Mouse (Mus musculus): ENCODE measurements around the gene Zfp106. TPM values are rescaled to one million over a fixed set of nuclear protein-coding genes. Genes with fewer than 3 reads are reported as not detected.

Gene Zfp106
- polyA plus RNA-seq, 2 experiments from 2014 or later: 20.9 to 26.0 TPM

DNA sequence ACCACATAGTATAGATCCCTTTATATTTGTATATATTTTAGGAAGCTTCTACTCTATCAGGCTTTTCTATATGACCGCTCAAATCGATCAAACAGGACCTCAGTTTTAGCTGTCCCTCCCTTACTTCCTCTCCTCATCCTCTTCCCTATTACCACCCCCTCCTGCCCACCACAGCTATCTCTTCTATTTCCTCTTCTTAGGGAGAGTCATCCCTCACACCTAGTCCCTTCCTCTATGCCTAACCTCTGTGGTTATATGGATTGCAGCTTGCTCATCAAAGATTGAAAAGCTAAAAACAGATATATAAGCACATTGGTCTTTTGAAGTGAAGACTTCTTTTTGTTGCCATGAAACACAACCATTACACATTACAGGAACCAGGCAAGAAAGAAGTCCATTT lies 18.9 kb downstream of the Zfp106 start:
- no peak for ATAC-seq

DNA sequence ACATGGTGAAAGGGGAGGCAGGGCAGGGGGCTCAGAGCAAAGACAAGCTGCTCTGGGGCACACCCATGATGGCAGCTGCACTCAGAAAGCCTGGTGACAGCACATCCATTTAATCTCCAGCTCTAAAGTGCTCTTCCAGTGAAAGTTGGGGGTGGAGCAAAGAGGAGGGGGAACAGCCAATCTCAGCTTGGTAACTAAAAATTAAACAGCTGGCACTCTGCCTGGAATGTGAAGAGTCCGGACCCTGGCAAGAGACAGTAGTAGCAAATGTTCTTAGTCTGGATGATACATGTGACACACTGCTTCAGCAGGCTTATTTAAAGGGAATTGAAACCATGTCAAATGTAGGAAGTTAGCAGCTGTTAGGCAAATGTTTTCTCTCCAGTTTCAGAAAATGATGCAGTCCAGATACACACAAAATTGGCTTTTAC lies 23.9 kb downstream of the Zfp106 start:
- ATAC-seq: no peak

DNA sequence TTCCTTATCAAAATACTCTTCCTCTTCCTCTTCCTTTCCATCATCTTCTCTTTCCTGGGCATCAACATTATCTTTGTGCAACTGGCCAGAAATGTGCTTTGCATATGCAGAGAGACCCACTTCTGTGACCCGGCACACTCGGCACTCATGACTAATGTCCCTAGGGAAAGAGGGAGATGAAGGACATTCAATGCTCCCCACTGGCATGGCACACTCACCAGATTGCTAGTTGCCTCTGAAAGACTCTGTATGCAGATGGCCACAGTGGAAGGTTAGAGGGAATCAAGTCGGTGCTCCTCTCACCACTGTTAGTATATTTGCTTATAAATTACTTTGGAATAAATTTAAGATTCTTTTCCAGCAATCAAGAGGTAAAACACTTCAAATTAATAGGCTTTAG lies 24.3 kb downstream of the Zfp106 start:
- ATAC-seq: no peak

DNA sequence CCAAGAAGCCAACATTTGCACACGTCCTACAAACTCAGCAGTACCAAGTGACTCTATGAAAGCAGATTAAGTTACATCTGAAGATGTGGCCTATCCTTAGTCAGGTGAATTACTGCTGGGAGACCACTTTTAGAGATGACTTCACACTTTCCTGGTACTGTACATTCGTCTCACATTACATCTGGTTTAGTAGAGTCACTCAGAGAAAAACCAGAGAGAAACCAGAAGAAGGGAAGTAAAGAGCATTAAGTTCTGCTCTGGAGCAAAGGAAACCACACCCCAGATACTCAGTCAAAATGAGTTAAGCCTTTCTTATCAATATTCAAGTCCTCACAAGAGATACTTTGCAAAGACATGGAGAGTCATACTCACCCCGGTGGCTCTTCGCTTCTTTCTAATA lies 32.4 kb downstream of the Zfp106 start:
- ATAC-seq: no peak

DNA sequence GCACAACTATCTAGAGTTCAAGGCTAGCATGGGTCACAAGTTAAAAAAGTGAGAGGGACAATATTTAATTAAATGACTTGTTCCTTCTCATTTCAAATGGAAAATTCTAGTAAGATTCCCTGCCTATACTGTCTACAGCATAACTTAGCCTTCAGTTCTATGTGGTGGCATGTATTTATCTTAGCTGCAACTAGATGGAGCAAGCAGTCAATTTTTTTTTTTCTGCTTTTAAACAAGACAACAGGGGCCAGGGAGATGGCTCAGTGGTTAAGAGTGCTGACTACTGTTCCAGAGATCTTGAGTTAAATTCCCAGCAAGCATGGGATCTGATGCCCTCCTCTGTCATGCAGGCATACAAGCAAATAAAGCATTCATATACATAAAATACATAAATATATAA lies 34.1 kb downstream of the Zfp106 start:
- no peak for ATAC-seq

DNA sequence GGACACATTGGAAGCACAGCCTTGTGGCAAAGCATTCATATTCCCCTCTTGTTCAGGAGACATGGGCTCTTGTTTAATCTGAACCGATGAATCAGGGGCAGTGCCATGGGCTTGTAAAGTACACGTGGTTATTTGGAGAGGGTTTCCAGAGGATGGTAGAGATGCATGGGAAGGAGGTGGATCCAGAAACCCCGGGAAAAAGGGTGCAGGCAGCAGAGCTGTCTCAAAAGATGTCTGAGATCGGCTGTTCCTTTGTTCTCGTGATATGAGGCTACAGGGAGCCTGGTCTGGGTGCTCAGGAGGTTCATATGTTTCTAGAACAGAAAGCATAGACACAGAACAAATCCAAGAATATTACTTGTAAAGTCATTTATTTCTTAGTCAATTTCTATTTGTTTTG lies 36.9 kb downstream of the Zfp106 start:
- ATAC-seq: no peak

DNA sequence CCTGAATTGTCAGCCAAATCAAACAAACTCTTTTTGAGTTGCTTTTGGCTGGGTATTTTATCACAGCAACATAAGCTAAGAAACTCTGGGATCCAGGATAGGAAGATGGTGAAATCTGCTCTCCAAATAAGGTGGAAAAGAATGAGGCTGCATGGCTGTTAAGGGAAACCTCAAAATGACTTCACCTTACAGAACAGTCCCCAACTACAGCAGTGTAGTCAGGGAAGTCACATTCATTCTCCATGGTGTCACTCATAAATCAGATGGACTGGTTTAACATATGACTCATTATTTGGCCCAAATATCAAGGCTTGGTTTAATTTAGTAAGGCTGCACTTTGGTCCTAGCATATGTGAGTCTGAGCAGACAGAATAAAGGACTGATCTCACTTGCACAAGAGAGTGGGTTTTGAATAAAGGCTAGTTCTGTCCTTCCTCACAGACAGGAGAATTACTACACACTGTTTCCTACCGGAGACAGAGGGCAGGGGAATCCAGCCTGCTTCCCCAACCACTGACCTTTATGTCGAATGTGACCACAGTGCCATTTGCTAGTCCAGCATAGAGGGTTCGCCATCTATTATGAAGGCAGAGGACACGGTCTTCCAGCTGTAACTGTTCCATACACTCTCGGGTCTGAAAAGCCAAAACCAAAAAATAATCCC lies 45.0 kb downstream of the Zfp106 start:
- ATAC-seq: no peak

DNA sequence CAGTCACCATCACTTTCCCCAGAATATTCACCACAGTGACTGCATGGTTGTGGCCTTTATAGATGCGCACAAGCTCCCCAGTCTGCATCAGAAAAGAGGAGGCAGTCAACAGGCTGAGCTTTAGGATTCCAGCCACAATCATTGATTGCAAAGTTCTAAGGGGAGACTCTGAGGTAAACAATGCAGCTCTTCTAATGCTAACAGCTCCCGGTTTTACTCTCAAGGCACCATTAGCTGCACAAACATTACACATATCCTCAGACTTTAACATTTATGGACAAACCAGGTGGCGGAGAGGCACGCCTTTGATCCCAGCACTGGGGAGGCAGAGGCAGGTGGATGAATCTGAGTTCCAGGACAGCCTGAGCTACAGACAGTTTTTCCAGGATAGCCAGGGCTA lies 49.5 kb downstream of the Zfp106 start:
- no peak for ATAC-seq

DNA sequence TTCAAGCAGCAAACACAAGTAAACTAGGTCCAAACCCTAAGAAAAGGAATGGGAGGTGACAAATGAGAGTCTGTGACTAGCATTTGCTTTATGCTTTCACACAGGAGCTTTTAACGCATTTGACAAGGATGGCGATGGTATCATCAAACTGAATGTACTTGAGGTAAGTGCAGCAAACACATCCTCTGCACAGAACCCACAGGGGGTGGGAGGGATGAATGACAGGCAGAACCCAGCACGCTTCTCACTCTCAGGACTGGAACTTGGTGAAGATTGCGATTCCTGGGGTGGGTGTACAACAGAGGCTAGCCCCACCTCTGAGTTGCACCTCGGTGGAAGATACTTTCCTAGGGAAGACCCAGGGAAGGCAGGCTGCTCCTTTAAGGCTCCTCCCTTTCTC lies 59.7 kb downstream of the Zfp106 start:
- ATAC-seq: no peak

DNA sequence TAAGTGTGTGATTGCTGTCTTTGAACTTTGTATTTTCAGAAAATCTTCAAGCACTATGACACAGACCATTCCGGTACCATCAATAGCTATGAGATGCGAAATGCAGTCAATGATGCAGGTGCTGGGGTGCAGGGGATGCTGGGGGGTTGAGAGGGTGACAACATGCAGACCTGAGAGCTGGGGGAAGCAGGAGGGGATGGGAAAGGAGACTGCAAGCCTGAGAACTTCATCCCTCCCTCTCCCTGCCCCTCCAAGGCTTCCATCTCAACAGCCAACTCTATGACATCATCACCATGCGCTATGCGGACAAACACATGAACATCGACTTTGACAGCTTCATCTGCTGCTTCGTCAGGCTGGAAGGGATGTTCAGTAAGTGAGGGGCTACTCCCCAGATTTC lies 60.5 kb downstream of the Zfp106 start:
- ATAC-seq: no peak

DNA sequence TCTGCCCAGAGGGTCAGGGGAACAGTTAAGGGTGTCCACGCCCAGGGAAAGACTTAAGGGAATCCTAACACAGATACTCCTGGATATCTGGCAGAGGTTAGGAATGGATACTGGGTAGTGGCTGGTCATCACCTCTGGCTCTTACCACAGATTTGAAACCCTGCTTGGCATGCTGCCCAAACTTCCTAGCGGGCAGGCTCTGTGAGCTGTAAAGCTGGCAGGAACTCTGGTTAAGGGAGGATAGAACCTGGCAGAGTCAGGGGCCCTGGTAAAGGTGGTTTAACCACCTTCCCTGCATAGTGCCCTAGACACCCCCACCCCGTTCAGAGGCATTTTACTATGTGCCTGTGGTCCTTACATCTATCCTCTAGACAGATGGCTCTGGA lies 61.0 kb downstream of the Zfp106 start:
- no peak for ATAC-seq

DNA sequence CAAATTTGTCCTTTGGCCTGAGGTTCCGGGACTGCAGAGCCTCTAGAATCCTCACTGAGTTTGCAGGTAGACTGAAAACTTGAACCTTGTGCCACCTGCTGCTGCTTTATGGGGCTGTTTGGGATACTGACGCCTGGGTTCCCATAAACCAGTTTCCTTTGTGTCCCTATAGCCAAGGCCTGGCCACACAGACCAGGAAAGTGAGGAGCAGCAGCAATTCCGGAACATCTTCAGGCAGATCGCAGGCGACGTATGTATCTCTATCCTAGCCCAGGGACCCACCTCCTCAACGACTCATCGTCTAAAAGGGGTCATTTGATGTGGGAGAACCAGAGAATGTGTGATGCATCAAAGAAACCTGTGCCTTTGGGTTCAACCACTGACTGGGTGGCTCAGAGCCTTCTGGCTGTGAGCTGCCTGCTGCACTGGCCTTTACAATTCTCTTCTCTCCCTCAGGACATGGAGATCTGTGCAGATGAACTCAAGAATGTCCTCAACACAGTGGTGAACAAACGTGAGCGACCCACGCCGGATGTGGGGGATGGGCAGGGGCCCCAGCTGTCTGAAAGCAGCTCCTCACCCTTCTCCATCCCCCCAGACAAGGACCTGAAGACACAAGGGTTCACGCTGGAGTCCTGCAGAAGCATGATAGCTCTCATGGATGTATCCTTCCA lies 61.6 kb downstream of the Zfp106 start:
- ATAC-seq: peak; percentile 46

DNA sequence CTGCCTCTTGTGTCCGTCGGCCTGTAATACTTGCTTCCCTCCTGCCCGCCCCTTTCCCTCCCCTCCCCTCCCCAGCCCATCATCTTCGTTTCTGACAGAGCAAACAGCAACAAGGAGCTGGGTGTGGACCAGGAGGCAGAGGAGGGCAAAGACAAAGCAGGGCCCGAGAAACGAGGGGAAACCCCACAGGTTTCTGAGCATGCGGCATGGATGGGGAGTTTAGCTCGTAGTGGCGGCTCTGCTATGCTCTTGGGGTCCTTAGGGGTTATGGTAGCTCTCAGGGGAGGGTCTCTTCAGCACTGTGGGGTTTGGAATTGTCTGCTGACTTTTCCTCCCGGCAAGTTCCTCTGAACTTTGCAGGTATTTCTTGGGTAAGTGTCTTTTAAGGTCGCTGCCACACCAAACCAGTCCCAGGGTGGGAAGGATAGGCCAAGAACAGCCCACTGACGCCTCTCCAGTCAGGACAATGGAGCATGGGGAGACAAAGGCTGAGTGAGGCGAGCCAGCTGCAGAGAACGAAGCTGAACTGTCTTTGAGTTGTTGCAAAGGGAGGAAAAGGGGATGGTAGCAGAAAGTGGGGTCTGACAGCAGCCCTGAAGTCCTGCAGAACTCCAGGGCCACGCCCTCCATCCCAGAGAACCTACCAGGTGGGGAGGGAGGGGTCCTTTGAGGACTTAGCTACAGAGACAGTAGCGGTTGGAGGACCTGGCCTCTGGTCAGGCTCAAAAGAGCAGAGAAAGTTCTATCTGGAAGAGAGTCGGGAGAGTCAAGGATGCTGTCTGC lies 62.3 kb downstream of the Zfp106 start:
- ATAC-seq: peak; percentile 19

DNA sequence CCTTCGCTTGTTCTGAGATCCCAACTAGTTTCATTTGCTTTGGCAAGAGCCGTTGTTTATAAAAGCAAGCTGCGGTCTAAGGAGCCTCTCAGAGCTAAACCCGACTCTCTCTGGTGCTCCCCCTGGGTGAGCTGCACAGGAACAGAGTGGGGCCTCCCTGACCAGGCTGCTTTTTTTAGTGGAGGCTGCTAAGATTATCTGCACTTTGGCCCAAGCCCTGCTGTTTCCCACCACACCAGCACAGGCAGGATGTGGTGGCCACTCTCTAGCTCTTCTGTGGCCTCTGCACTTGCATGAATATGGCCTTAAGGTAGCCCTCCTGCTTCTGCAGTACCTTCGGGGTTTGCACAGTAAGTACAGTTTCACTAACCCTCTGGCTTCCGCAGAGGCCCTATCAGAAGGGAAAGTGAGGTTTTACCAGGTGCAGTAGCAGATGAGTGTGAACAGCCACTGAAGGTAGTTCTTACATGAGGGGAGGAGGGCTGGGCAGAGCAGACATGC lies 63.6 kb downstream of the Zfp106 start:
- ATAC-seq: peak; percentile 77

DNA sequence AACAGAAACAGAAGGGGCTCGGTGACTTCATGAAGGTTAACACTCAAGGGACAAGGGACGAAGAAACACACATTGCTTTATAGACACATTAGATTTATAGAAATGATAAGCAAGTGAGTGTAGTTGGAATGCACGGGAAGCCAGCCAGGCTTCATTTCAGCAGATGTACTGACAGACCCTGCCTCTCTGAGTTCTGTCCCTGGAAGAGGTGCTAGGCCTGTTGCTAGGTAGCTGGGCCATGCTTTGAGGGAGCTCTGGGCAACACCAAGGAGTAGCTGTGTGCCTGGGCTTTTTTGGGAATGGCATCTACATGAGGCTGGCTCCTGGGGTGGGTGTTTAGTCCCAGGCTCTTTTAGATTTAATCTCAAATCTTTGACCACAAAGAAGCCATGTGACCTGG lies 67.1 kb downstream of the Zfp106 start:
- ATAC-seq: no peak

DNA sequence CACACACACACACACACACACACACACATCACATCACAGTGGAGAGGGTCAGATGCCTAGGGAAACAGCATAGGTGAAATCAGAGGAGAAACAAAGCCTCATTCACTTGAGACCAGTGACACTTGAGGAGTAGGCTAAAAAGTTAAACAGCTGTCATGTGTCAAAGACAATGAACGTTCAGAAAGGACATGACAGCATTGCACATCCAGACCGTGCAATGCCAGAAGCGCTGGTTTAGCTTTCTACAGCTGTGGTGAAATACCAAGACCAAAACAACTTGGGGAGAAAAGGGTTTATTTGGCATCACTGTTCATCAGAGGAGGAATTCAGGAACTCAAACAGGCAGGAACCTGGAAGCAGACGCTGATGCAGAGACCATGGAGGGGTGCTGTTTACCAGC lies 70.4 kb downstream of the Zfp106 start:
- no peak for ATAC-seq

DNA sequence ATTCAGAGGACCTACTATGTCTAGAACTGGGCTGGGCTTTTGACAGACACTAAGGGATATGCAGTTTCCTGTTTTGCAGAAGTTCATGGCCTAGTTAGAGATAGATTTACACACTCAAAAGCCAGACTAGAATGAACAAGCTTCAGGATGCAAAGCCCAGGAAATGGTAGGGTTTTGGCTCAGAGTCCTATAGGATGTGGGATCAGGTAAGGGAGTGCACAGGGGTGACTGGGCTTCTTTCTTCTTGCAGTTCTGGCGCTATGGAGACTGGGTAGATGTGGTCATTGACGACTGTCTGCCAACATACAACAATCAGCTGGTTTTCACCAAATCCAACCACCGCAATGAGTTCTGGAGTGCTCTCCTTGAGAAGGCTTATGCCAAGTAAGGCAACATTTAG lies 79.4 kb downstream of the Zfp106 start:
- peak; percentile 40 for ATAC-seq

DNA sequence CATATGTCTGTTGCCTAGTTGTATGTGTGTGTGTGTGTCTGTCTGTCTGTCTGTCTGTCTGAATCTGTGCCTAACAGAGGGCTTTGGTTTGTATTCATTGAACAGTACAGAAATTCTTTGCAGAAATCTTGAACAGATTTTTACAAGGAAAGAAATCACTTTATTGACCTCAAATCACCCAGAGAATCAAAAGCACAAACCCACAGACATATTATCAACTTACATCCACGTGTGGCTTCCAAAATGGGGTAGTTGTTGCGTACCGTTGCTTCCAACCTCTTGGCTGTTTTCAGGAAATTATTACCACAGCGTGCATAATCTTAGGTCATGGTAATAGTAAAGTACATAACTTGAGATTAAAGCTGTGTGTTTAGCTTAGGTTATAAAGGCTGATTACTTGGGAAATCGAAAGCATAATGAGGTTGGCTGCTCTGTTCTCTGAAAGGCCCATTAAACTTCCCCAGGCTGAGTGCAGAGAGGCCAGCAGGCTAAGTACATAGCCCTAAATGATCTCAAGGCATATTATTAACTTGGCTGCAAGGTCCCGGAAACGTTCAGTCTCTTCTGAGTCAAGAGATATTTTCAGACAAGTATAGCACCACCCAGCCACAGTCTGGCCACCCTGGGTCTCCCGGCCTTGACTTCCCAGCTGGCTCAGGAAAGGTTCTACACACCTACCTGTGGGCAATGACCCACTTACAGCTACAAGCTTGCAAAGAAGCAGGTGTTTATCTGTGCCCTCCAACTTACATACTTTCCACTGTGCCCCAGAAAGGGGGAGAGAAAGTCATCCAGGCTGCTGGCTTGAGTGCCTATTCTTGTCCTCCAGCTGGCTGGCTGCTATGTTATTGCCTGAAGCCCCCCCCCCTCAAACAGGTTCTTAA lies 80.9 kb downstream of the Zfp106 start:
- peak; percentile 34 for ATAC-seq

DNA sequence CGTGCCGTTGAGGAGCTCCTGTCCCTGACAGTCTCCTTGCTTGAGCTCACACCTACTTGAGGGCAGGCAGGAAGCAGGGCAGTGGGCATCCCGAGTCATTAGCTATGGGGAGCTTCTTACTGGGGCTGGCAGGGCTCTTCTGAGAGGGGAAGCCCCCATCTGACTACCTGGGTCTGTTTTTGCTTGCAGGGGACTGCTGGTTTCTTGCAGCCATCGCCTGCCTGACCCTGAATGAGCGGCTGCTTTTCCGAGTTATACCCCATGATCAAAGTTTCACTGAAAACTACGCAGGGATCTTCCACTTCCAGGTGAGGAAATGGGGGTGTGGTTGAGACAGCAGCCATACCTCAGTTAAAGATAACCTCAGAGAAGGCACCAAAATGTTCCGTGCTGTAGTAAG lies 81.7 kb downstream of the Zfp106 start:
- peak; percentile 46 for ATAC-seq

DNA sequence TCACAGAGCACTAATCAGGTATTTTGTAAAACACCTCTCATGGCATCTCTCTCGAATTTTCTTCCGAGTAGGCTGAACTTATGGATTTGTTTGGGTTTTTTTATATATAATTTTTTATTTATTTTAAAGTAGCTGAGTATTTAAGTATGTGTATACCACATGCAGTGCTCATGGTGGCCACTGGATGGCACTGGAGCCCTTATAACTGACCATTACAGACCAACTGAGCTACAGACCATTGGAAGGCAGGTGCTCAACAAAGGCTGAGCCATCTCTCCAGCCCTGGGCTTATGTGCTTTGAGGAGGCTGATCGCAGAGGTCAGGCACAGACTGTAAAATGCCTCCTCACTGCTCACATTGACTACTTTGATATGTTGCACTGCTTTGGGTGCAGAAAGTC lies 85.0 kb downstream of the Zfp106 start:
- ATAC-seq: peak; percentile 67

DNA sequence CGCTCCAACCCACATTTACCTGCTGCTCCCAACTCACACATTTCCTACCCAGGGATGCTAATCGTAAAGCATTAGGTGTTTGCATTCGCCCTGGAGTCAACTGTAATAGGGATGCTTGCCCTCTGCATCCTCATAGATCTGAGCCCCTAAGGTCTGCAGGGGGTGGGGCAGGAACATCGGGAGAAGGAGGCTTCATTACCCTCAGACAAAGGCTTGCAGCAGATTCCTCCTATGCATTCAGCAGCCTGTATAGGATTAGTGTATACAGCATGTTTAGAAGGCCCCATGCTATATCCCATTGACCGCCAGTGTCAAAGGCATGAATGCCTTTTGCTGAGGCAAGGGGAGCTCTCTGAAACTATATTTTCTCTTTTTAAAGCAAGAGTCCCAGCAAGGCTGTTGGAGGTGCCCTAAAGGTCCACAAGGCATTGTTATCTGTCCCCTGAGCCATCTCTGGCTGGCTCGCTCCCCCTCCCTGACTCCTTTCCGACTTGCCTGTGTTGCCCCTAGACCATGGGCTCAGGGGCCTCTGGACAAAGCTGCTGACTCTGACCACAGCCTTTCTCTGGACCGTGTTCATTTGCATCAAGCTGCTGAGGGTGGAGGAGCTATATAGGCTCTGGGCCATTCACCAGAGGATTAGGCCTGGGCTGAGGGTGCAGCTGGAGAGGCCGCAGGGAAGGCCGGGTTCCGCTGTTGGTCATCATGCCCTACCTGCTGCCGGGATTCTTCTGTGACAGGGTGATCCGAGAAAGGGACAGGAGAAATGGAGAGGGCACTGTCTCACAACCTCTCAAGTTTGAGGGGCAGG lies 87.2 kb downstream of the Zfp106 start:
- ATAC-seq: no peak

DNA sequence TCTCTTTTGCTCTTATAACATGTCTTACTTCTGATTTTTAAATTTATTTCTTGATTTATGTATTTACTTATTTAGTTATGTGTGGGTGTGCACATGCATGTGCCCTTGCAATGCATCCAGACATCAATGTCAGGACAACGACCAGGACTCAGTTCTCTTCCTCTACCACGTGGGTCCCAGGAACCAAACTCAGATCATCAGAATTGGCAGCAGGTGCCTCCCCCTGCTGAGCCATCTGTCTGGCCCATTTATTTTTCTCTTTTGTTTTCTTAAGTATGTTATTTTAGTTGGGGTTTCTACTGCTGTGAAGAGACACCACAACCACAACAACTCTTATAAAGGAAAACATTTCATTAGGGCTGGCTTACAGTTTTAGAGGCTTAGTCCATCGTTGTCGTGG lies 92.8 kb downstream of the Zfp106 start:
- no peak for ATAC-seq
